ENCODE assay signal across 8 mouse cellular contexts in genomic region chr9:66834318-66835096, GRCm38 (mm10). TPM values are rescaled to one million over a fixed set of nuclear protein-coding genes. Genes with fewer than 3 reads are reported as not detected.
A peak's percentile ranks its signal among the peaks of the same experiment; 100 is the strongest.
DNase-seq lines count a peak whose midpoint lies in the region; ATAC-seq lines count a peak whose summit lies in the region.

Gene Aph1c, minus strand, starts transcription at chr9:66834726.

- H3K9me3 ChIP-seq in intestine, embryonic 14.5 days (ENCODE audit: control insufficient read depth, low read length): no peaks in the 10 kb centered on the region

- H3K9ac ChIP-seq in intestine, embryonic 14.5 days (ENCODE audit: low read length): peak within 1 kb of the TSS; percentile 44

- DNase-seq in adrenal gland, adult 18-20 months (ENCODE audit: low spot score in 2 of 2): peak; percentile 98
- peak; percentile 100 for DNase-seq in embryo, embryonic 11 days
- DNase-seq in gastrocnemius, postnatal 25 days: peak; percentile 99
- peak; percentile 97 for DNase-seq in intestine, embryonic 14.5 days (ENCODE audit: low spot score)
- DNase-seq in left cerebral cortex, postnatal 14 days (ENCODE audit: low spot score in 2 of 2): peak; percentile 98 to 99
- peak; percentile 99 for DNase-seq in mesoderm, embryonic 11.5 days (ENCODE audit: low read depth, low spot score)
- peak; percentile 99 to 100 for DNase-seq in right cerebral cortex, postnatal 36 days (ENCODE audit: low spot score in 2 of 2)
- peak; percentile 99 for DNase-seq in yolk sac, embryonic 10.5 days (ENCODE audit: low spot score)

- intact Hi-C loops in left cerebral cortex, postnatal 14 days (cut with DNase I): loop anchor here (2.0 kb wide), 1 partner anchor 104 kb away; no protein-coding TSS in a partner anchor

- peak within 1 kb of the TSS; percentile 66 for H3K4me3 ChIP-seq in intestine, embryonic 14.5 days (ENCODE audit: low read depth, low read length)

- under 1% methylated on average over 58 of the region's 58 CpGs for WGBS in intestine, embryonic 14.5 days

- peak; percentile 99 for ATAC-seq in intestine, embryonic 14.5 days (replicated peaks; ENCODE audit: low FRiP score, low TSS enrichment, low read depth)

- H3K4me2 ChIP-seq in intestine, embryonic 14.5 days (ENCODE audit: low read length): peak within 1 kb of the TSS; percentile 84

- H3K27ac ChIP-seq in intestine, embryonic 14.5 days (ENCODE audit: low read depth): no peak within 1 kb of the TSS; the same call in 1 of the 2 replicates

- H3K4me1 ChIP-seq in intestine, embryonic 14.5 days (replicated peaks; ENCODE audit: control insufficient read depth, insufficient read depth, low read length): peaks cover 11% of the 10 kb centered on the region

- 0 out of 2 replicates have a peak, but pooled peaks cover 3% of the 10 kb centered on the region for H3K27me3 ChIP-seq in intestine, embryonic 14.5 days (replicated peaks; ENCODE audit: control insufficient read depth, insufficient read depth, low read length)

- H3K36me3 ChIP-seq in intestine, embryonic 14.5 days (ENCODE audit: control insufficient read depth, insufficient read depth, low read length): no peaks in the 10 kb centered on the region

RNA-seq across cellular contexts. Expression of gene Aph1c, which starts in this region (rescaled TPM):
- 1 to 10 TPM; 2.7 to 6.6 TPM for total RNA-seq in adrenal gland, adult 18-20 months (2021)
- total RNA-seq in gastrocnemius, postnatal 25 days (2021): 1 to 10 TPM in 1 of 2 experiments, under 1 TPM in 1; 0.54 to 1.3 TPM
- 3.0 and 5.2 TPM in 2 replicates for polyA plus RNA-seq in intestine, embryonic 14.5 days (2014; fragmentation: Nextera tagmentation; extraction: Ambion mirVana)
- 1 to 10 TPM; 4.6 to 5.0 TPM for total RNA-seq in left cerebral cortex, postnatal 14 days (2021)
